Mouse (Mus musculus) gastrocnemius, postnatal 10 days (tissue): ENCODE data around the gene Ccer2. TPM values are rescaled to one million over a fixed set of nuclear protein-coding genes. Genes with fewer than 3 reads are reported as not detected.

Experiments
- DNase-seq: peaks from one replicate; pipeline ENCODE4 v3.0.0; 2021; ENCODE audit warnings: mixed read lengths
- total RNA-seq, 2 experiments: library from RNA; stranded (reverse); gene quantifications; 2 replicates each; pipeline ENCODE4 v1.2.3; 2021

Gene Ccer2
- total RNA-seq, 2 experiments from 2014 or later, result not detected

GRCm38 (mm10) chr7:28749935-28750334, 6.0 kb upstream of the Ccer2 start:
- DNase-seq, result no peak

- no peak for DNase-seq
Measured at GRCm38 (mm10) chr7:28758623-28759022, 2.6 kb downstream of the Ccer2 start.

GRCm38 (mm10) chr7:28761907-28762306, 5.9 kb downstream of the Ccer2 start:
- no peak for DNase-seq

- no peak for DNase-seq
Measured at GRCm38 (mm10) chr7:28765211-28765610, 9.2 kb downstream of the Ccer2 start.

- DNase-seq, result peak; percentile 91
Measured at GRCm38 (mm10) chr7:28766173-28766879, 10.4 kb downstream of the Ccer2 start, which contains the start of gene Sirt2. Sirt2 (plus strand) TSS chr7:28766735.

- DNase-seq, result no peak
Measured at GRCm38 (mm10) chr7:28766910-28767309, 10.9 kb downstream of the Ccer2 start.

- no peak for DNase-seq
Measured at GRCm38 (mm10) chr7:28767462-28767965, 11.5 kb downstream of the Ccer2 start, which contains the start of gene Nfkbib. Nfkbib (minus strand) TSS chr7:28767512.

GRCm38 (mm10) chr7:28769414-28769958, 13.5 kb downstream of the Ccer2 start:
- DNase-seq, result no peak

GRCm38 (mm10) chr7:28770309-28770708, 14.3 kb downstream of the Ccer2 start:
- DNase-seq, result no peak

- no peak for DNase-seq
Measured at GRCm38 (mm10) chr7:28771867-28772266, 15.9 kb downstream of the Ccer2 start.

- no peak for DNase-seq
Measured at GRCm38 (mm10) chr7:28773163-28773562, 17.2 kb downstream of the Ccer2 start.

- DNase-seq, result peak; percentile 41
Measured at GRCm38 (mm10) chr7:28774164-28774563, 18.2 kb downstream of the Ccer2 start.

- DNase-seq, result no peak
Measured at GRCm38 (mm10) chr7:28775129-28775528, 19.2 kb downstream of the Ccer2 start.

GRCm38 (mm10) chr7:28778825-28779224, 22.9 kb downstream of the Ccer2 start:
- DNase-seq, result no peak

GRCm38 (mm10) chr7:28780067-28780658, 24.2 kb downstream of the Ccer2 start:
- DNase-seq, result peak; percentile 94

- no peak for DNase-seq
Measured at GRCm38 (mm10) chr7:28780857-28781256, 24.9 kb downstream of the Ccer2 start.

- no peak for DNase-seq
Measured at GRCm38 (mm10) chr7:28781261-28781663, 25.3 kb downstream of the Ccer2 start.

- no peak for DNase-seq
Measured at GRCm38 (mm10) chr7:28785161-28785560, 29.2 kb downstream of the Ccer2 start.

- DNase-seq, result no peak
Measured at GRCm38 (mm10) chr7:28787884-28788283, 31.9 kb downstream of the Ccer2 start.

GRCm38 (mm10) chr7:28788307-28789195, 32.6 kb downstream of the Ccer2 start, which contains the start of gene Rinl:
Rinl (plus strand) TSS chr7:28788969.
- DNase-seq, result no peak

GRCm38 (mm10) chr7:28789235-28789634, 33.3 kb downstream of the Ccer2 start:
- no peak for DNase-seq
